Mouse (Mus musculus) testis, adult 10 weeks (tissue): ENCODE measurements around the gene Klrb1f. TPM values are rescaled to one million over a fixed set of nuclear protein-coding genes. Genes with fewer than 3 reads are reported as not detected.

Source experiments
- polyA plus RNA-seq: library from polyadenylated mRNA; stranded (reverse); fragments of 350-450 nt; fragmentation: Illumina TruSeq; extraction: RNeasy Lipid Tissue Mini Kit (QIAGEN cat#74804); gene quantifications from one replicate; pipeline ENCODE4 v1.2.3, GENCODE M21; 2014; ENCODE audit warnings: low read depth, low replicate concordance

Gene Klrb1f
- not detected for polyA plus RNA-seq

DNA sequence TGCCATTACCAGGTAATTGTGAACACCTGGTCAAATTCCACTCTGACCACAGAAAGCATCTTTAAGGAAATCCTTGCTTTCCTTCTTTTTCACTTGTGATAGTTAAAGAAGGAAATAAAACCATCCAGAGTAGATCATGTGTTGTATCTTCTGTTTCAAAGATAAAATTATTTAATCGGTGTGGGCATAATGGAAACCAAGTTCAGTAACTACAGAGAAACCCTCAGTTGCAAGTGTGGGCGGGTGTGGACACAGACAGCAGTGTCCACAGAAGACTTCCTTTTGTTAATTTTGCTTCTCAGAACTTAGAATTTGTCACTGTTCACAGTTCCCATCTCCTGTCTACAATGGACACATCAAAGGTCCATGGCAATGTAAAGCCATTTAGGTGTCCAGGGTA, at the start of gene Klrb1f:
TSS of gene Klrb1f (plus strand) at position 301 of the 400 bp plus-strand sequence.

DNA sequence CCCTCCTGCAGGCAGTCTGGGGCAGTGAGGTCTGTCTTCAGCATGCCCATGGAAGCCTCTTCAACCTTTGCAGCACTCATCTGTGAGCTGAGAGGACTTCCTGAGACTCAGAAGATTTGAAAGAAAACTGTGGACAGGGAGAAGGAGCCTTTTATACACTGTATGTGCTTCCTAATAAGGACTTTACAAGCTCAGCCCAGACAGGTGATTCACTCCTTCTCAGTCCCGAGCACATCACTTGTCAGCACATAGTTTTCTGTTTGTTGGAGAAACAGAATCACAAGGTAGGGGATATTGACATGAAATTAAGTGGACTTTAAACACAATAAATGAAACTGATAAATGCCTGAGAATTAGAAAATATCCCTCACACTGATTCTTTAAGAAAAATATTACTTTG, 55.1 kb downstream of the Klrb1f start, which contains the start of gene Clec2e:
TSS of gene Clec2e (minus strand) at position 120 of the 400 bp plus-strand sequence.

Other genes with a start within 250 kb of the Klrb1f start
- not detected for gene Gm44511, start 219.6 kb upstream of the Klrb1f start, polyA plus RNA-seq
- gene Klrb1b, start 219.6 kb upstream of the Klrb1f start, polyA plus RNA-seq, result not detected
- gene Clec2i, start 158.3 kb upstream of the Klrb1f start, polyA plus RNA-seq, result 0.38 TPM
- gene BC035044, start 154.8 kb upstream of the Klrb1f start, polyA plus RNA-seq, result 0.25 TPM
- gene Clec2g, start 111.5 kb upstream of the Klrb1f start, polyA plus RNA-seq, result not detected
- gene Clec2e, start 55.0 kb downstream of the Klrb1f start, polyA plus RNA-seq, result not detected
- gene Clec2d, start 134.7 kb downstream of the Klrb1f start, polyA plus RNA-seq, result 9.6 TPM
- gene Cd69, start 229.5 kb downstream of the Klrb1f start, polyA plus RNA-seq, result 0.49 TPM